Comparison of ENCODE assay signal across 9 mouse cellular contexts in genomic region chr4:105107943-105108640, GRCm38 (mm10). TPM values are rescaled to one million over a fixed set of nuclear protein-coding genes. Genes with fewer than 3 reads are reported as not detected.
DNase-seq lines count a peak whose midpoint lies in the region; ATAC-seq and TF ChIP-seq lines count a peak whose summit lies in the region.
"Had no signal": no experiment of that assay in that cellular context is flagged by ENCODE, and none has a peak within 500 bp of the region (broad histone marks: within the 10 kb centered on the region; RNA-seq: fewer than 3 reads in every experiment).

No protein-coding gene starts in this region.

- no peak for TF ChIP-seq POLR2A in kidney, adult 2 months (IDR thresholded peaks at IDR 0.05; ENCODE audit: low read depth, low read length)

- WGBS in forebrain, embryonic 13.5 days: 45% methylated on average over 12 of the region's 12 CpGs
- WGBS in forebrain, embryonic 11.5 days: 52% methylated on average over 12 of the region's 12 CpGs
- 35% methylated on average over 12 of the region's 12 CpGs for WGBS in kidney, adult 2 months
- WGBS in forebrain, postnatal 0 days: 45% methylated on average over 12 of the region's 12 CpGs
- WGBS in midbrain, postnatal 0 days: 42% methylated on average over 12 of the region's 12 CpGs

- no peak overlapping the region for H3K27ac ChIP-seq in forebrain, embryonic 13.5 days
- H3K27ac ChIP-seq in forebrain, embryonic 11.5 days (ENCODE audit: low read depth, low read length): no peak overlapping the region
- peak overlapping the region; percentile 98 for H3K27ac ChIP-seq in kidney, adult 2 months (ENCODE audit: insufficient read depth, low read depth, low read length)
- H3K27ac ChIP-seq in forebrain, postnatal 0 days (ENCODE audit: low read depth, low read length): no peak overlapping the region
- H3K27ac ChIP-seq in midbrain, postnatal 0 days (ENCODE audit: low read depth, low read length): no peak overlapping the region

- H3K9ac ChIP-seq in forebrain, embryonic 13.5 days: no peak overlapping the region
- H3K9ac ChIP-seq in forebrain, embryonic 11.5 days (ENCODE audit: low read length): no peak overlapping the region
- H3K9ac ChIP-seq in forebrain, postnatal 0 days: no peak overlapping the region; the same call in 1 of the 2 replicates
- H3K9ac ChIP-seq in midbrain, postnatal 0 days (replicated peaks; ENCODE audit: low read length, poor library complexity, severe bottlenecking): peak overlapping the region; percentile 19; the same call in 1 of the 2 replicates
- H3K9ac ChIP-seq: liver, postnatal 0 days had no signal

- peaks cover 20% of the 10 kb centered on the region for H3K4me1 ChIP-seq in forebrain, embryonic 13.5 days
- H3K4me1 ChIP-seq in forebrain, embryonic 11.5 days (replicated peaks; ENCODE audit: control insufficient read depth, insufficient read depth, low read length): peaks cover 5% of the 10 kb centered on the region; the same call in 1 of the 2 replicates
- H3K4me1 ChIP-seq in kidney, adult 2 months (ENCODE audit: control insufficient read depth, insufficient read depth, low read length): peaks cover 23% of the 10 kb centered on the region
- peaks cover 8% of the 10 kb centered on the region for H3K4me1 ChIP-seq in forebrain, postnatal 0 days (ENCODE audit: insufficient read depth)
- H3K4me1 ChIP-seq in midbrain, postnatal 0 days (ENCODE audit: insufficient read depth, low read length): peaks cover 5% of the 10 kb centered on the region; the same call in 1 of the 2 replicates

- H3K4me3 ChIP-seq in forebrain, embryonic 13.5 days: peak overlapping the region; percentile 9; the same call in 1 of the 2 replicates
- no peak overlapping the region for H3K4me3 ChIP-seq in forebrain, embryonic 11.5 days (ENCODE audit: low read depth, low read length)
- peak overlapping the region; percentile 46 for H3K4me3 ChIP-seq in kidney, adult 2 months (ENCODE audit: insufficient read depth, low read depth, low read length)
- H3K4me3 ChIP-seq in forebrain, postnatal 0 days (ENCODE audit: low read depth, low read length): peak overlapping the region; percentile 85
- peak overlapping the region; percentile 82 for H3K4me3 ChIP-seq in midbrain, postnatal 0 days (ENCODE audit: low read depth, low read length)

- H3K36me3 ChIP-seq in forebrain, embryonic 13.5 days (ENCODE audit: poor library complexity, severe bottlenecking): no peaks in the 10 kb centered on the region
- H3K36me3 ChIP-seq in forebrain, embryonic 11.5 days (ENCODE audit: control insufficient read depth, insufficient read depth, low read length): no peaks in the 10 kb centered on the region
- H3K36me3 ChIP-seq in kidney, adult 2 months (ENCODE audit: control insufficient read depth, insufficient read depth, low read length): no peaks in the 10 kb centered on the region
- H3K36me3 ChIP-seq in forebrain, postnatal 0 days (ENCODE audit: insufficient read depth): no peaks in the 10 kb centered on the region
- H3K36me3 ChIP-seq in midbrain, postnatal 0 days (ENCODE audit: insufficient read depth, low read length): no peaks in the 10 kb centered on the region

- no peaks in the 10 kb centered on the region for H3K9me3 ChIP-seq in forebrain, embryonic 13.5 days (replicated peaks)
- H3K9me3 ChIP-seq in forebrain, embryonic 11.5 days (ENCODE audit: control insufficient read depth, low read length): no peaks in the 10 kb centered on the region
- H3K9me3 ChIP-seq in forebrain, postnatal 0 days (ENCODE audit: low read length): no peaks in the 10 kb centered on the region
- no peaks in the 10 kb centered on the region for H3K9me3 ChIP-seq in midbrain, postnatal 0 days (ENCODE audit: low read length)

- peak overlapping the region; percentile 87 for H3K4me2 ChIP-seq in forebrain, embryonic 13.5 days
- H3K4me2 ChIP-seq in forebrain, embryonic 11.5 days (ENCODE audit: low read depth, low read length, severe bottlenecking): no peak overlapping the region
- H3K4me2 ChIP-seq in forebrain, postnatal 0 days (ENCODE audit: low read depth): peak overlapping the region; percentile 92
- peak overlapping the region; percentile 77 for H3K4me2 ChIP-seq in midbrain, postnatal 0 days (ENCODE audit: low read depth, low read length, poor library complexity, severe bottlenecking)

- DNase-seq in forebrain, embryonic 11.5 days (ENCODE audit: low spot score): no peak
- no peak for DNase-seq in kidney, adult 2 months
- DNase-seq in kidney, postnatal 25 days: no peak
- DNase-seq in forebrain, postnatal 0 days: no peak
- no peak for DNase-seq in midbrain, postnatal 0 days (ENCODE audit: low spot score)
- DNase-seq in thymus, adult 18-20 months: no peak
- DNase-seq: liver, postnatal 0 days had no signal

- no peaks in the 10 kb centered on the region for H3K27me3 ChIP-seq in forebrain, embryonic 13.5 days
- H3K27me3 ChIP-seq in forebrain, embryonic 11.5 days (ENCODE audit: control insufficient read depth, insufficient read depth, low read length): no peaks in the 10 kb centered on the region
- H3K27me3 ChIP-seq in kidney, adult 2 months (replicated peaks; ENCODE audit: control insufficient read depth, insufficient read depth, low read length): no peaks in the 10 kb centered on the region
- H3K27me3 ChIP-seq in forebrain, postnatal 0 days (ENCODE audit: insufficient read depth, low read length): no peaks in the 10 kb centered on the region
- H3K27me3 ChIP-seq in midbrain, postnatal 0 days (ENCODE audit: insufficient read depth, low read length): no peaks in the 10 kb centered on the region

- TF ChIP-seq CTCF in kidney, adult 2 months (conservative IDR thresholded peaks at IDR 0.05; ENCODE audit: insufficient read depth, insufficient read length, low read depth, low read length): no peak
- no peak for TF ChIP-seq CTCF in forebrain, postnatal 0 days (IDR thresholded peaks at IDR 0.05; ENCODE audit: low read depth)
- no peak for TF ChIP-seq CTCF in midbrain, postnatal 0 days (IDR thresholded peaks at IDR 0.05)

- no peak for ATAC-seq in forebrain, embryonic 13.5 days
- no peak for ATAC-seq in forebrain, embryonic 11.5 days (replicated peaks; ENCODE audit: low FRiP score)
- no peak for ATAC-seq in forebrain, postnatal 0 days
- no peak for ATAC-seq in midbrain, postnatal 0 days (ENCODE audit: low FRiP score)
- no peak for ATAC-seq in CD4-positive, CD25-positive, alpha-beta regulatory T cell, adult 4 months
- ATAC-seq: liver, postnatal 0 days had no signal

RNA-seq across cellular contexts. Expression of gene Prkaa2, which starts 1.6 kb away (rescaled TPM):
- polyA plus RNA-seq in forebrain, embryonic 13.5 days (2015; fragmentation: Nextera tagmentation; extraction: Ambion mirVana): 6.2 and 7.1 TPM in 2 replicates
- polyA plus RNA-seq in forebrain, embryonic 11.5 days (2014; fragmentation: Nextera tagmentation; extraction: Ambion mirVana): 2.5 and 3.3 TPM in 2 replicates
- polyA plus RNA-seq in kidney, adult 2 months (2012; rRNA removed): 23.9 and 25.8 TPM in 2 replicates
- 24.2 and 29.1 TPM in 2 replicates for total RNA-seq in forebrain, postnatal 0 days (2014; rRNA removed)
- polyA plus RNA-seq in forebrain, postnatal 0 days (2015; fragmentation: Nextera tagmentation; extraction: Ambion mirVana): 10.6 and 14.5 TPM in 2 replicates
- 25.3 and 34.9 TPM in 2 replicates for total RNA-seq in midbrain, postnatal 0 days (2014; rRNA removed)
- polyA plus RNA-seq in midbrain, postnatal 0 days (2015; fragmentation: Nextera tagmentation; extraction: Ambion mirVana): 16.1 and 18.4 TPM in 2 replicates
- not detected for polyA plus RNA-seq in CD4-positive, CD25-positive, alpha-beta regulatory T cell, adult 4 months (2017; shearing (Covaris generic))

RNA-seq across cellular contexts. Expression of gene Plpp3, which starts 49.1 kb away (rescaled TPM):
- 85.7 and 87.9 TPM in 2 replicates for polyA plus RNA-seq in forebrain, embryonic 13.5 days (2015; fragmentation: Nextera tagmentation; extraction: Ambion mirVana)
- 69.9 and 71.6 TPM in 2 replicates for polyA plus RNA-seq in forebrain, embryonic 11.5 days (2014; fragmentation: Nextera tagmentation; extraction: Ambion mirVana)
- 77.7 and 78.0 TPM in 2 replicates for polyA plus RNA-seq in kidney, adult 2 months (2012; rRNA removed)
- 64.8 and 87.3 TPM in 2 replicates for total RNA-seq in forebrain, postnatal 0 days (2014; rRNA removed)
- polyA plus RNA-seq in forebrain, postnatal 0 days (2015; fragmentation: Nextera tagmentation; extraction: Ambion mirVana): 82.8 and 117 TPM in 2 replicates
- 121 and 148 TPM in 2 replicates for total RNA-seq in midbrain, postnatal 0 days (2014; rRNA removed)
- polyA plus RNA-seq in midbrain, postnatal 0 days (2015; fragmentation: Nextera tagmentation; extraction: Ambion mirVana): 142 and 152 TPM in 2 replicates
- under 1 TPM in 1 of 2 experiments, not detected in 1; 0.24 TPM for polyA plus RNA-seq in CD4-positive, CD25-positive, alpha-beta regulatory T cell, adult 4 months (2017; shearing (Covaris generic))

Comparison
In these comparisons a context has a peak if more than half of its experiments do, and no peak if none do; other contexts are left out.
1. RNA of gene Plpp3, which starts 49.1 kb away (polyA plus RNA-seq): 142 to 152 TPM in midbrain, postnatal 0 days, 82.8 to 117 TPM in forebrain, postnatal 0 days, 85.7 to 87.9 TPM in forebrain, embryonic 13.5 days, 77.7 to 78.0 TPM in kidney, adult 2 months and 69.9 to 71.6 TPM in forebrain, embryonic 11.5 days; 0.24 TPM in CD4-positive, CD25-positive, alpha-beta regulatory T cell, adult 4 months; every median in the first group is over 10 times any median in the second.